Mouse (Mus musculus) hematopoietic stem cell, adult 5-6 weeks (primary cell): ENCODE data around the gene Lix1l. TPM values are rescaled to one million over a fixed set of nuclear protein-coding genes. Genes with fewer than 3 reads are reported as not detected.
"Not testable (repeated sequence)": the region's sequence is repeated elsewhere in the genome, so short reads cannot be mapped to it uniquely, and the experiment has no call there.

Experiments used
- ATAC-seq, 2 experiments: fragments of 125-278 bp in 1 of 2; replicated peaks in 1 of 2; 2 replicates each; pipeline ENCODE4 v1.8.0; 2016 to 2017; ENCODE audit warnings: inconsistent platforms in 2 of 2, mild to moderate bottlenecking in 2 of 2, moderate number of reproducible peaks in 2 of 2, low read depth in 1 of 2, moderate TSS enrichment in 1 of 2; ENCODE audit not compliant: low FRiP score in 2 of 2, poor library complexity in 2 of 2, severe bottlenecking in 2 of 2, insufficient read depth in 1 of 2, low TSS enrichment in 1 of 2
- total RNA-seq: library from RNA; stranded (forward); fragments of 172-1452, 232-1000 nt; gene quantifications from 2 replicates; pipeline ENCODE4 v1.2.3, GENCODE M21; 2017

Lix1l gene
- total RNA-seq, 1 experiment from 2014 or later, result 8.3 TPM

DNA sequence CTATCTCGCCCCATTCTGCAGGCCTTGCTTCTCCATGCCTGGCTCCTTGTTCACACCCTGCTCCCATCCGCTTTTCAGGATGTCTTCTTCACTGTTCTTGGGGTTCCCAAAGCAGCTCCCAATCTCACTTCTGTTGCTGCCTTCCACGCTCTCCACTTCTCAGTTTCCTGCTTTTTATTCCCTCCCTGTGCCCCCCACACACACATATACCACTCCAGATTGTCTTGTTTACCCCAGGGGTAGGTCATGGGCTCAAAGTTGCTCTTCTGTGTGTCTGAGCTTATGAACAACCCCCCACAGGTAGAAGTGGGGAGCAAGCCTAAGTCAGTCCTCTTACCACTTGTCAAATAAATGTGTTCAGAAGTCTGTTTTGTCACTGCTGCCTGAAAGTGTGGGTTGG is 1.5 kb upstream of the Lix1l start:
- no peak for ATAC-seq

- no peak for ATAC-seq
Observed at GRCm38 (mm10) chr3:96601251-96601787, 370 bp downstream of the Lix1l start.

DNA sequence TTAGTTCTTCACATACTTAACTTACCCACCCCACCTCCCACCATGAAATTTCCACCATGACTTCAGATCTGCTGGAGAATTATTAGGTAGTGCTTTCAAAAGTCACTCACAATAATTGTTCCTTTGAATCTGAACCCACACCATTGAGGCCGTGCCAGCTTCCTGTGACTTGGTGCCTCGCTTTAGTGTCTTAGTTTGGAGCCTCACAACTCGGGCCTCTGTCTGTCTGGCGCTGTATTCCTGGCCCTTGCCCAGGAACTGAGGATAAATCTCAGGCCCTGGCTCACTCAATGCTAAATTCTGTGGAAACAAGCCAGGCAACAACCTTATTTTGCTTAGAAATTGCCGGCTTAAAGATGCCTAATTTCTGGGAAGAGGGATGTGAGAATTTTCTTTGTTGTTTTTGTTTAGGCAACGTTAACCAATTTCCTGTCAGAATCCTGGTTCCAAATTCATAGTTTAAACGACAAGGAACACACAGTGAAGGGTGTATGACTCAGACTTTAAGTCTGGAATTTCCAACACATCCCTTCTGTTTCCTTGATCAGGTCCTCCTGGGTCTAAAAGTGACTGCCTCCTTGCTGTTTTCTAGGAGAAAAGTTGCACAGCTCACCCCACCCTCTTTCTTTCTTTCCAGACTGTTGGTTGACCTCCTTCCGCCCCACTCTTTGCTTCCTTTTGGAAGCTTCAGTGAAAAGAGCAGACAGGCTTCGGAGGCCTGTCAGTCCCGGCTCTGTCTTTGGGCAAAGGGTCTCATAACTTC is 1.2 kb downstream of the Lix1l start:
- ATAC-seq, result no peak

GRCm38 (mm10) chr3:96602704-96603084 is 1.7 kb downstream of the Lix1l start:
- no peak for ATAC-seq

- no peak for ATAC-seq
Observed at GRCm38 (mm10) chr3:96603311-96603710, 2.4 kb downstream of the Lix1l start.

- not testable (repeated sequence) for ATAC-seq
Observed at GRCm38 (mm10) chr3:96606007-96606406, 5.1 kb downstream of the Lix1l start.

DNA sequence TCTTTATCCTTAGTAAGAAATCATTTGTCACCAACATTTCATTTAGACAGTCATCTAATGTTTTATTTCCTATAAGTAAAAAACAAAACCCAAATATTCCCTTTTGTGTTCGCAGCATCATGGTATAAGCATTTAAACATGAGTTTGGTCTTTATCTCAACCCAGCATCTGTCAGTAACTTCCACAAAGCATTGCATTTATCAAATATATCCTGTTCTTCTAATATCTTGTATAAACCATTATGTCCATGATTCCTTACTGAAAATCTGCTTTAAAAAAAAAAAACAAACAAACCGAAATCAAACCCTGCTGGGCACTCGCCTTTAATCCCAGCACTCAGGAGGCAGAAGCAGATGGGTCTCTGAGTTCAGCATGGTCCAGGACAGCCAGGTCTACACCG is 5.7 kb downstream of the Lix1l start:
- no peak for ATAC-seq

DNA sequence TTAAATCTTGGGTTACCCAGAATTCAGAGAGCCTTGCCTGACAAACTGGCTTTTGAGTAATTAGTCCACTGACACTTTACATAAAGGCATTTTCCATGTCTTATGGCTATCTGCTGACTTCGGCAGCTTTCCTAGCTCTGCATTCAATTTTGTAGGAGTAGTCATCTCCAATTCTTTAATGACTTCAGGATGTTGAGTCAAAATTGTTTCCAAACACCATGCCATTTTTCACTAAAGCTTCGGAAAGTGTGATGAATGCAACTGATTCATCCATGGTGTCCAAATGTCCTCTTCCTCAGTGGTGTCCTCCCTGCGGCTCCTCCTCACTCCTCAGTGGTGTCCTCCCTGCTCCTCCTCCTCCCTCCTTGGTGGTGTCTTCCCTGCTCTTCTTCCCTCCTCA is 17.0 kb downstream of the Lix1l start:
- no peak for ATAC-seq

DNA sequence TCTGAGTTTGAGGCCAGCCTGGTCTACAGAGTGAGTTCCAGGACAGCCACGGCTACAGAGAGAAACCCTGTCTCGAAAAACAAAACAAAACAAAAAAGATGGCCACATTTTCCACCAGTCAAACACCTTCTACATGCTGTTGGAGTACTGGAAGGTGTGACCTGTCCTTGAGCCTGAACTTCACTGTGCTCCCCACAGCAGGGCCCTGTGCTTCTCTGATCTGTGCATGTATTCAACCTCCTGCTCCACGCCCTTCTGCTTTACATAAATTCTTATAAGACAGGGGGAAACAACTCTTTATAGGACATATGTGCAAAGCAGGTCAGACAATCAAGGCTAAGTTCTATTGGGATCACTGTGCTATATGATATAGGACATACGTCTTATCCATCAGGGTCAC is 22.3 kb downstream of the Lix1l start:
- no peak for ATAC-seq

GRCm38 (mm10) chr3:96629729-96630600 is 29.0 kb downstream of the Lix1l start, which contains the start of gene Rbm8a:
Gene Rbm8a, plus strand, starts transcription at chr3:96629933.
- peak; percentile 98 to 99 for ATAC-seq

GRCm38 (mm10) chr3:96632058-96632457 is 31.1 kb downstream of the Lix1l start:
- no peak for ATAC-seq

GRCm38 (mm10) chr3:96634015-96634414 is 33.1 kb downstream of the Lix1l start:
- no peak for ATAC-seq

DNA sequence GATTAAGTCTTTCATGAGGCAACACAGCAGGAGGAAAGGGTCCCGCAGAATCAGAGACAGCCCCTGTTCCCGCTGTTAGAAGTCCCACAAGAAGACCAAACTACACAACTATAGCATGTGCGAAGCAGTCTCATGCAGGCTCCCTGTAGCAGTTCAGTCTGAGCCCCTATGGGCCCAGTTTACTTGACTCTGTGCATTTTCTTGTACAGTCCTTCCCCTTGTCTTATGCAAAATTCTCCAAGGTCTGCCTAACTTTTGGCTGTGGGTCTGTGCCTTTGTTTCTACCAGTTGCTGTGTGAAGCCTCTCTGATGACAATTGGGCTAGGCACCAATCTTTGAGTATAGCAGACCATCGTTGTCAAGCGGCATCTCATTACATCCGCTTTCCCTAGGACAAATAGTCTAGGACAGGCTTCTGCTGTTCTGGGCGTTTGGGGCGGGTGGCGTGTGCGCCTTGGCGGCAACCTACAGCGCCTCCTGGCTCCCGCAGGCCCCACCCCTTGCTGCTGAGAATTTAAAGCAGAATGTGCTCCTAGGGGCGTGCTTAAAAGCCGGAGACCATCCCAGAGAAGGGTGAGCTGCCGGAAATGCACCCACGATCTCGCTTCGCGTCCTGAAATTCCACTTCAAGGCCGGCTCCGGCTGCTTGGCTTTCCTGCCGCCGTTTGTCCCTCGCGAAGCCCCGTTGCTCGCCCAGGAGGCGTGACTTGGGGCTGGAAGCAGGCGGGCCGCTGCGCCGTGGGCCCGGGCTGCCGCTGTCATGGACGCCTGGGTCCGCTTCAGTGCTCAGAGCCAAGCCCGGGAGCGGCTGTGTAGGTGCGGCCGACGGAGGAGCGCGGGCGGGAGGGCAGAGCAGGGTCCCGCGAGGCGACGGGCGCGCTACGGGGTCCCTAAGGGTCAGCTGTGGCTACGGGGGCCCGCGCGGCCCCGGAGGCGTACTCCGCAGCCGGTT is 34.3 kb downstream of the Lix1l start, which contains the start of the genes Pex11b and Gm42957:
Gene Pex11b, plus strand, starts transcription at position 449 of the 952 bp plus-strand sequence.
Gene Gm42957, plus strand, starts transcription at position 547 of the 952 bp plus-strand sequence.
- peak; percentile 80 to 85 for ATAC-seq

- ATAC-seq, result no peak
Observed at GRCm38 (mm10) chr3:96635906-96636305, 35.0 kb downstream of the Lix1l start.

DNA sequence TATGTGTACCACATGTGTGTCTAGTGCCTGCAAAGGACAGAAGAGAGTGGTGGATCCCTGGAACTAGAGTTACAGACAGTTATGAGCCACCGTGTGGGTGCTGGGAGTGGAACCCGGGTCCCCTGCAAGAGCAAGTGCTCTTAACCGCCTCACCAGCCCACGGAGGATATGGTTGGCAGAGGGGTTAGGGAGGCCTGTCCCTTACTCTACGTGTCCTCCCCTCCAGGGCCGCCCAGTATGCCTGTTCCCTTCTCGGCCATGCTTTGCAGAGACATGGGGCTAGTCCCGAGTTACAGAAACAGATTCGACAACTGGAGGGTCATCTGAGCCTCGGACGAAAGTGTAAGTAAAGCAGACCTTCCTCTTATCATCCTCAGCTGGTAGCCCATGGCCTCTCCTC is 35.5 kb downstream of the Lix1l start:
- ATAC-seq, result no peak

- 0 out of 4 replicates have a peak, but pooled peaks of 1 of the 2 experiments have one; percentile 47 for ATAC-seq
Observed at GRCm38 (mm10) chr3:96639219-96639618, 38.3 kb downstream of the Lix1l start.
